Mouse (Mus musculus) skeletal muscle tissue, postnatal 0 days (tissue): Measurements from ENCODE around the gene Mup11. TPM values are rescaled to one million over a fixed set of nuclear protein-coding genes. Genes with fewer than 3 reads are reported as not detected.

Experiments used
- polyA plus RNA-seq: library from polyadenylated mRNA; unstranded; fragments of >200 nt; fragmentation: Nextera tagmentation; extraction: Ambion mirVana; gene quantifications from 2 replicates; pipeline ENCODE4 v1.2.1, GENCODE M21; 2015

The Mup11 gene
- polyA plus RNA-seq = 0.57 TPM in 1 of 2 replicates, not detected in the other

DNA sequence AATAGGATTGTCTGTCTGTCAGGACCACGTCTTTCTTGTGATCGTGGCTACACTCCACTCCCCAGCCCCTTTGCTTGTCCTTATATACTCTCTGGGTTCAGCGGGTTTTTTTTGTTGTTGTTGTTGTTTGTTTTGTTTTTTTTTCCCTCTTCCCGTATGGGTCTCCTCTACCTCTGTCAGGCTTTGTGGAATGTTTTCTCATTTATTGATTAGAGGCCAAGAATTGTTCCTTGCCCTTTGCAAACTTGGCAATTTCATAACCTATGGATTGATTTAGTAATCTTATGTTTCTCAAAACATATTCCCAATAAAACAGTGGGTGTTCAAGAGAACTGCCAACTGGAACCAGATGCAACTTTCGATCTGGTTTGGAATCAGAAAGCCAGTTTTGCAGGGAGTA lies at the start of gene Mup11:
Gene Mup11 (minus strand): TSS at position 101 of the 400 bp plus-strand sequence.

Other genes starting within 250 kb of the Mup11 start
- not detected in 2 replicates for gene Mup9, start 240.5 kb downstream of the Mup11 start, polyA plus RNA-seq
- not detected in 2 replicates for gene Mup1, start 160.5 kb downstream of the Mup11 start, polyA plus RNA-seq
- not detected in 2 replicates for gene Mup10, start 80.2 kb downstream of the Mup11 start, polyA plus RNA-seq
- gene Mup12, start 78.9 kb upstream of the Mup11 start, polyA plus RNA-seq = not detected in 2 replicates
- gene Mup22, start 159.1 kb upstream of the Mup11 start, polyA plus RNA-seq = 4.7 TPM in 1 of 2 replicates, not detected in the other